Mouse (Mus musculus) myocyte (in vitro differentiated cells): ENCODE data around the gene Glis3.

ENCODE experiments used
- POLR2A ChIP-seq: IDR thresholded peaks from one replicate; pipeline ENCODE4 v1.6.1; 2011; ENCODE audit warnings: low read depth, mild to moderate bottlenecking, control low read depth, moderate library complexity; ENCODE audit not compliant: insufficient read length
- TCF12 ChIP-seq: IDR thresholded peaks from one replicate; pipeline ENCODE4 v1.6.1; 2011; ENCODE audit warnings: mild to moderate bottlenecking, control low read depth; ENCODE audit not compliant: poor library complexity, insufficient read depth, severe bottlenecking

- TF ChIP-seq POLR2A (no peak), TCF12 (no peak)
Observed at GRCm38 (mm10) chr19:28616487-28616886, 63.4 kb downstream of the Glis3 start.
